Mouse (Mus musculus) gastrocnemius, postnatal 4 days (tissue): ENCODE data around the gene Hist1h2bm. TPM values are rescaled to one million over a fixed set of nuclear protein-coding genes. Genes with fewer than 3 reads are reported as not detected.
A peak's percentile ranks its signal among the peaks of the same experiment; 100 is the strongest.
"Not testable (repeated sequence)": the region's sequence is repeated elsewhere in the genome, so short reads cannot be mapped to it uniquely, and the experiment has no call there.

Experiments used
- DNase-seq, 2 experiments: peaks; one replicate each; pipeline ENCODE4 v3.0.0; 2021 to 2022; ENCODE audit warnings: low spot score in 2 of 2, mixed read lengths in 2 of 2
- long read RNA-seq, 2 experiments: library from polyadenylated mRNA; stranded (forward); transcript quantifications; one replicate each; pipeline ENCODE4 v2.0.0; 2021
- total RNA-seq, 2 experiments: library from RNA; stranded (reverse); gene quantifications; 2 replicates each; pipeline ENCODE4 v1.2.3; 2021

Gene Hist1h2bm
- total RNA-seq: 100 to 1,000 TPM; 101 to 150 TPM
- long read RNA-seq, experiment 1: 0 reads
- long read RNA-seq, experiment 2, partial matches to known transcripts: 0 of 1 reads
- long read RNA-seq, experiment 2, other reads (novel, unspliced or antisense): 1 of 1 reads

- peak in 1 of 2 experiments; percentile 40 for DNase-seq
Observed at GRCm38 (mm10) chr13:21721757-21722372, at the start of gene Hist1h2bm. Hist1h2bm (plus strand) TSS chr13:21722044.

GRCm38 (mm10) chr13:21677305-21677704 lies 44.5 kb upstream of the Hist1h2bm start, which contains the start of gene Olfr1360:
Olfr1360 (minus strand) TSS chr13:21677405.
- DNase-seq: no peak

GRCm38 (mm10) chr13:21697811-21698210 lies 24.0 kb upstream of the Hist1h2bm start, which contains the start of gene Olfr1359:
Olfr1359 (plus strand) TSS chr13:21698111.
- DNase-seq: no peak

GRCm38 (mm10) chr13:21706669-21707068 lies 15.2 kb upstream of the Hist1h2bm start:
- DNase-seq: no peak

- peak; percentile 62 to 86 for DNase-seq
Observed at GRCm38 (mm10) chr13:21710031-21710711, 11.7 kb upstream of the Hist1h2bm start.

- DNase-seq: peak; percentile 46 to 54
Observed at GRCm38 (mm10) chr13:21710821-21711525, 10.9 kb upstream of the Hist1h2bm start.

GRCm38 (mm10) chr13:21711698-21712097 lies 10.1 kb upstream of the Hist1h2bm start:
- no peak for DNase-seq

GRCm38 (mm10) chr13:21714725-21715124 lies 7.1 kb upstream of the Hist1h2bm start:
- peak in 1 of 2 experiments; percentile 45 for DNase-seq

- DNase-seq: no peak
Observed at GRCm38 (mm10) chr13:21715131-21715863, 6.5 kb upstream of the Hist1h2bm start.

- DNase-seq: peak; percentile 27 to 70
Observed at GRCm38 (mm10) chr13:21715864-21716539, 5.8 kb upstream of the Hist1h2bm start, which contains the start of the genes Hist1h2bl and Hist1h2ai. Hist1h2bl (minus strand) TSS chr13:21716143. Hist1h2ai (plus strand) TSS chr13:21716422.

GRCm38 (mm10) chr13:21716540-21717391 lies 5.1 kb upstream of the Hist1h2bm start:
- not testable (repeated sequence) for DNase-seq

GRCm38 (mm10) chr13:21717397-21718357 lies 4.2 kb upstream of the Hist1h2bm start, which contains the start of gene Hist1h3h:
Hist1h3h (plus strand) TSS chr13:21717659.
- DNase-seq: peak; percentile 41 to 80

GRCm38 (mm10) chr13:21718381-21719080 lies 3.3 kb upstream of the Hist1h2bm start:
- no peak for DNase-seq

GRCm38 (mm10) chr13:21721107-21721756 lies 612 bp upstream of the Hist1h2bm start:
- DNase-seq: not testable (repeated sequence)

GRCm38 (mm10) chr13:21722373-21722925 lies 605 bp downstream of the Hist1h2bm start:
- no peak for DNase-seq
